Comparison of ENCODE assay signal across 8 mouse cellular contexts in the genomic region with DNA sequence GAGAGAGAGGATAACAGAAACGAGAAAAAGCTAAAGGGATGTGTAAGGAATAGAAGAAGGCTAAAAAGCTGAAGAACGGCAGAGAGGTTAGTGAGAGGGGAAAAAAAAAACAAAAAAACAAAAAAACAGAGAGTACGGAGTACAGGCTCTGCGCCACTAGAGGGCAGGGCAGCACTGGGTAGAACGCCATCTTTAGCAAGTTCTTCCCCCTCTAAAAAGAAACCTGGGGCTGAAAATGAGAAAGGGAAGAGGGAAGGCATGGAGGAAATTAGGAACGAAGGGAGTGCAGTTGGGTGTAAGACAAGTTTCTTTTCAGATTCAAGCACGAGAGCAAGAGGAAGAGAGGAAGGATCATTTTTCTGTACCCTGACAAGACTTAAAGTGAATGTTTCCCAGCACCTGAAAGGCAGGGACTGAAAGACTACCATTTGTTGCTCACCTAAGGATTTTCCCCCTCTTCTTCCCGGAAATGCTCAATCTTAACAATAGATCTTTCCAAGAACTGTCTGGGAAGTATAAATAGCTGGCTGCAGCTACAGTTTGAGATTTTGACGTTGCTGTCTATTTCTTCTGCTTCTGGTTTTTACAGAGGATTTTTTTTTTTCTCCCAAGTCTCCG.
DNase-seq lines count a peak whose midpoint lies in the region; ATAC-seq and TF ChIP-seq lines count a peak whose summit lies in the region.

No protein-coding gene starts in this region.

- H3K36me3 ChIP-seq in MEL (ENCODE audit: control insufficient read depth in 1 of 2, insufficient read depth in 2 of 2, low read length in 2 of 2) = no peaks in the 10 kb centered on the region; a peak in 1 of 4 replicates
- H3K36me3 ChIP-seq in lung, embryonic 15.5 days = no peaks in the 10 kb centered on the region

- ATAC-seq in lung, embryonic 15.5 days (ENCODE audit: borderline replicate concordance, extremely low read depth, low FRiP score, low TSS enrichment) = no peak

- H3K27me3 ChIP-seq in MEL (ENCODE audit: control insufficient read depth in 1 of 2, insufficient read depth in 2 of 2, low read length in 2 of 2) = no peaks in the 10 kb centered on the region; a peak in 1 of 4 replicates
- H3K27me3 ChIP-seq in lung, embryonic 15.5 days = no peaks in the 10 kb centered on the region

- peak; percentile 93 for TF ChIP-seq RAD21 in MEL (IDR thresholded peaks at IDR 0.05; ENCODE audit: low read depth, low read length)

- peak; percentile 66 to 92 (median 88) for TF ChIP-seq CTCF in MEL (IDR thresholded peaks at IDR 0.05 in 2 of 3, conservative IDR thresholded peaks at IDR 0.05 in 1 of 3; ENCODE audit: control insufficient read depth in 1 of 3, insufficient read depth in 1 of 3, low read depth in 2 of 3, low read length in 3 of 3, poor library complexity in 1 of 3, severe bottlenecking in 1 of 3)
- TF ChIP-seq CTCF in brain, embryonic 14.5 days (IDR thresholded peaks at IDR 0.05; ENCODE audit: borderline replicate concordance, extremely low read depth, insufficient read depth, insufficient read length) = peak; percentile 83; the same call in 1 of the 2 replicates

- peak overlapping the region; percentile 30 to 32; a peak in 3 of 4 replicates for H3K4me3 ChIP-seq in MEL (ENCODE audit: control insufficient read depth in 1 of 2, insufficient read depth in 1 of 2, low read depth in 2 of 2, low read length in 2 of 2)
- H3K4me3 ChIP-seq in lung, embryonic 15.5 days = peak overlapping the region; percentile 19

- peak; percentile 78 for DNase-seq in MEL (ENCODE audit: low read depth, low spot score)
- DNase-seq in brain, embryonic 14.5 days (ENCODE audit: low read depth) = peak; percentile 91
- peak; percentile 56 for DNase-seq in fibroblast of lung, adult 2 months (ENCODE audit: low read depth)
- peak; percentile 50 to 73 for DNase-seq in heart, postnatal 36 days
- DNase-seq in layer of hippocampus, adult 18-20 months (ENCODE audit: low spot score in 2 of 2) = peak; percentile 57 to 83
- DNase-seq in ovary, postnatal 10 days (ENCODE audit: low spot score) = peak; percentile 10
- peak; percentile 32 to 54 for DNase-seq in urinary bladder, postnatal 36 days (ENCODE audit: low spot score in 2 of 2)

- no peaks in the 10 kb centered on the region; a peak in 1 of 4 replicates for H3K4me1 ChIP-seq in MEL (ENCODE audit: control insufficient read depth in 1 of 2, insufficient read depth in 2 of 2, low read length in 2 of 2)
- peaks cover 6% of the 10 kb centered on the region; the same call in 1 of the 2 replicates for H3K4me1 ChIP-seq in lung, embryonic 15.5 days

- no peaks in the 10 kb centered on the region for H3K9me3 ChIP-seq in MEL (replicated peaks; ENCODE audit: insufficient read depth, low read length)
- H3K9me3 ChIP-seq in lung, embryonic 15.5 days = no peaks in the 10 kb centered on the region

- intact Hi-C loops in heart, postnatal 36 days (cut with DNase I) = loop anchor here (2.0 to 10.0 kb wide), 3 partner anchors 723 to 1845 kb away; a partner anchor contains a TSS

- TF ChIP-seq POLR2A in MEL (IDR thresholded peaks at IDR 0.05; ENCODE audit: control insufficient read depth in 1 of 2, insufficient read depth in 1 of 2, low read depth in 1 of 2, low read length in 2 of 2, poor library complexity in 1 of 2) = no peak
- no peak for TF ChIP-seq POLR2A in brain, embryonic 14.5 days (IDR thresholded peaks at IDR 0.05; ENCODE audit: borderline replicate concordance, extremely low read depth, insufficient read depth, insufficient read length, poor library complexity, severe bottlenecking)

- 8% methylated on average over 10 of the region's 10 CpGs for WGBS in lung, embryonic 15.5 days

- H3K27ac ChIP-seq in MEL (ENCODE audit: control insufficient read depth, low read depth, low read length) = no peak overlapping the region
- H3K27ac ChIP-seq in lung, embryonic 15.5 days = no peak overlapping the region

- H3K79me2 ChIP-seq in MEL (ENCODE audit: control insufficient read depth, insufficient read depth, low read length, poor library complexity) = no peaks in the 10 kb centered on the region

- peak overlapping the region; percentile 15; the same call in 1 of the 2 replicates for H3K9ac ChIP-seq in MEL (ENCODE audit: control insufficient read depth, low read depth, low read length, poor library complexity, severe bottlenecking)
- H3K9ac ChIP-seq in lung, embryonic 15.5 days = no peak overlapping the region

- peak overlapping the region; percentile 46 for H3K4me2 ChIP-seq in lung, embryonic 15.5 days

- no peak for TF ChIP-seq EP300 in MEL (IDR thresholded peaks at IDR 0.05; ENCODE audit: low read depth in 1 of 2, low read length in 2 of 2)

TF ChIP-seq in MEL, 35 proteins besides CTCF, POLR2A, EP300 and RAD21:
- TF ChIP-seq TCF12 (IDR thresholded peaks at IDR 0.05; ENCODE audit: low read depth, low read length) (no peak), GATA1 (IDR thresholded peaks at IDR 0.05; ENCODE audit: low read depth, low read length) (no peak), UBTF (IDR thresholded peaks at IDR 0.05; ENCODE audit: borderline replicate concordance, insufficient read depth, low read depth, low read length) (no peak), CHD1 (IDR thresholded peaks at IDR 0.05; ENCODE audit: low read depth, low read length) (no peak), KAT2A (conservative IDR thresholded peaks at IDR 0.05; ENCODE audit: low read depth, low read length) (no peak), E2F4 (IDR thresholded peaks at IDR 0.05; ENCODE audit: borderline replicate concordance, low read depth, low read length) (no peak), MAZ (IDR thresholded peaks at IDR 0.05; ENCODE audit: low read depth, low read length) (no peak), RCOR1 (IDR thresholded peaks at IDR 0.05; ENCODE audit: low read depth, low read length) (no peak), MEF2A (IDR thresholded peaks at IDR 0.05; ENCODE audit: extremely low read depth, insufficient replicate concordance, low read depth, low read length, poor library complexity, severe bottlenecking) (no peak), MAX (IDR thresholded peaks at IDR 0.05; ENCODE audit: low read length) (no peak), ZKSCAN1 (IDR thresholded peaks at IDR 0.05; ENCODE audit: low read depth, low read length) (peak; percentile 54; the same call in 1 of the 2 replicates), SMC3 (IDR thresholded peaks at IDR 0.05; ENCODE audit: low read depth, low read length) (peak; percentile 86), HCFC1 (IDR thresholded peaks at IDR 0.05; ENCODE audit: low read depth, low read length) (no peak), MAFK (IDR thresholded peaks at IDR 0.05; ENCODE audit: borderline replicate concordance, low read depth, low read length) (no peak), MXI1 (IDR thresholded peaks at IDR 0.05; ENCODE audit: low read depth, low read length) (no peak), ZNF384 (IDR thresholded peaks at IDR 0.05; ENCODE audit: low read depth, low read length) (peak; percentile 96), ETS1 (IDR thresholded peaks at IDR 0.05; ENCODE audit: low read depth, low read length) (no peak), ZC3H11A (IDR thresholded peaks at IDR 0.05; ENCODE audit: low read depth, low read length) (peak; percentile 83), POLR2AphosphoS5 (IDR thresholded peaks at IDR 0.05; ENCODE audit: borderline replicate concordance, low read depth, low read length) (no peak), JUND (IDR thresholded peaks at IDR 0.05; ENCODE audit: low read depth, low read length) (no peak), TAL1 (IDR thresholded peaks at IDR 0.05; ENCODE audit: low read length) (no peak), BHLHE40 (IDR thresholded peaks at IDR 0.05; ENCODE audit: borderline replicate concordance, low read depth, low read length) (no peak), GABPA (IDR thresholded peaks at IDR 0.05; ENCODE audit: low read depth, low read length) (no peak), NELFE (IDR thresholded peaks at IDR 0.05; ENCODE audit: low read depth, low read length) (no peak), CHD2 (IDR thresholded peaks at IDR 0.05; ENCODE audit: low read length) (no peak), POLR2AphosphoS2 (IDR thresholded peaks at IDR 0.05; ENCODE audit: low read length) (no peak), NRF1 (IDR thresholded peaks at IDR 0.05; ENCODE audit: insufficient read depth, low read depth, low read length, poor library complexity, severe bottlenecking) (no peak), ZMIZ1 (IDR thresholded peaks at IDR 0.05; ENCODE audit: low read depth, low read length) (no peak), ELF1 (IDR thresholded peaks at IDR 0.05; ENCODE audit: low read depth, low read length) (no peak), USF2 (IDR thresholded peaks at IDR 0.05; ENCODE audit: borderline replicate concordance in 1 of 2, insufficient read depth in 1 of 2, low read depth in 1 of 2, low read length in 2 of 2) (no peak), MYC (IDR thresholded peaks at IDR 0.05; ENCODE audit: low read depth, low read length) (no peak), MYB (IDR thresholded peaks at IDR 0.05; ENCODE audit: low read depth, low read length) (no peak), SIN3A (IDR thresholded peaks at IDR 0.05; ENCODE audit: low read length) (no peak), TBP (IDR thresholded peaks at IDR 0.05; ENCODE audit: low read depth, low read length) (no peak), USF1 (IDR thresholded peaks at IDR 0.05; ENCODE audit: low read depth, low read length) (no peak)
TF ChIP-seq in MEL: peak in this region for 4.

Comparison
In these comparisons a context has a peak if more than half of its experiments do, and no peak if none do; other contexts are left out.
1. DNase-seq: peak in every context shown above with its lines; median percentile 91 in brain, embryonic 14.5 days; 78 in MEL; 70 in layer of hippocampus, adult 18-20 months; 62 in heart, postnatal 36 days; 56 in fibroblast of lung, adult 2 months; 43 in urinary bladder, postnatal 36 days; 10 in ovary, postnatal 10 days.